Mouse (Mus musculus) liver, postnatal 0 days (tissue): Measurements from ENCODE around the gene Plekhf1.

Source experiments
- CTCF ChIP-seq: sonication (generic); IDR thresholded peaks from 2 replicates; pipeline ENCODE4 v1.5.1; 2016; ENCODE audit warnings: antibody characterized with exemption, low read depth
- EP300 ChIP-seq: IDR thresholded peaks from 2 replicates; pipeline ENCODE4 v1.6.1; 2016; ENCODE audit warnings: antibody characterized with exemption, low read depth, mild to moderate bottlenecking

GRCm38 (mm10) chr7:38167724-38168141 lies 60.1 kb downstream of the Plekhf1 start:
- TF ChIP-seq EP300: no peak
- TF ChIP-seq CTCF: peak; percentile 75
